Mouse (Mus musculus): ENCODE measurements at regions not wholly inside any gene's neighbourhood (a gene's known extent, or its start where the extent isn't known, plus 50 kb on each side); places are given as distances from the start of the nearest gene placed in this dataset.

- intact Hi-C loops (cut with DNase I): no loop called here
- no peak for TF ChIP-seq CTCF (IDR thresholded peaks at IDR 0.05)
- Histone ChIP-seq H3K4me3 (no peak overlapping the region), H3K27ac (no peak overlapping the region)
- no peak for DNase-seq (ENCODE audit: extremely low spot score in 1 of 2, low spot score in 2 of 2)
These were observed 453.1 kb upstream of the Mki67 start for GRCm38 (mm10) chr7:136169261-136169660.

DNA sequence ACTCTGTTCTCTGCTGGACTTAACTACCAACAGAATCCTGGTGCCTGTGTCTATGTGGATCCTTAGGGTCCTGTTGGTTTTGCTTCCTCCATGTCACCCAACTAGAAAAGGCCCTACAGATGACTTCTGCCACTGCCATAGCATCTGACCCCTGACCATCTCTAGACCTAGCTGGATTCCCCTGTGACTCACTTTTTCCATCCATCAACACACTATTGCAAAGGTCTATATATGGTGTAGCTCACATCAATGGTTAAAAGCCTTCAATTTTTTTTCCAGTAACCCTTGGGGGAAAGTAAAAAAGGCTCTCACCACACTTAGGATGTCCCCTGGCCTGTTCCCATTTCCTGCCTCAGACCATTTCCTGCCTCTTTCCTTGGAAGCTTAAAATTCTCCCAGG is 460.2 kb upstream of the Mki67 start:
- H3K4me3 ChIP-seq: no peak overlapping the region
- no peak overlapping the region for H3K27ac ChIP-seq
- no peak for DNase-seq (ENCODE audit: extremely low spot score in 1 of 2, low spot score in 2 of 2)
- no peak for TF ChIP-seq CTCF (IDR thresholded peaks at IDR 0.05)
- intact Hi-C loops (cut with DNase I): no loop called here

DNA sequence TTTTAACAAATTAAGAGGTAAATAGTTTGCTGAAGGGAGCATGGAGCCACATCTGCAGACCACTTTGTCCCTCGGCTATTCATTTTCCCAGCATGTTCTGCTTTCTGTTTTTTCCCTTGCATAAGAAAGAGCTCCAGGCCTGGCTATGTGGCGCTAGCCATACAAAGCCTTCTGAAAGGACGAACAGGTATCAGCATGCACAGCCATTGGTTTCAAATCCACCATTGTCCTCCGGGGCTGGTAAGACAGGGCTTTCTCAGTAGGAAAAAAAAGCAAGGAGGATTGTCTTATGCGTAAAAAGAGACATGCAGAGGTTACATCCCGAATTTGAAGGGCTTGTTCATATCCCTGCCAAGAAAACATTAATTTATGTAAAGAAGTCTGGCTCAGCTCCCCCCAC is 464.8 kb upstream of the Mki67 start:
- DNase-seq (ENCODE audit: extremely low spot score in 1 of 2, low spot score in 2 of 2): no peak
- no peak for TF ChIP-seq CTCF (IDR thresholded peaks at IDR 0.05)
- Histone ChIP-seq H3K27ac (no peak overlapping the region), H3K4me3 (no peak overlapping the region)
- intact Hi-C loops (cut with DNase I): no loop called here

DNA sequence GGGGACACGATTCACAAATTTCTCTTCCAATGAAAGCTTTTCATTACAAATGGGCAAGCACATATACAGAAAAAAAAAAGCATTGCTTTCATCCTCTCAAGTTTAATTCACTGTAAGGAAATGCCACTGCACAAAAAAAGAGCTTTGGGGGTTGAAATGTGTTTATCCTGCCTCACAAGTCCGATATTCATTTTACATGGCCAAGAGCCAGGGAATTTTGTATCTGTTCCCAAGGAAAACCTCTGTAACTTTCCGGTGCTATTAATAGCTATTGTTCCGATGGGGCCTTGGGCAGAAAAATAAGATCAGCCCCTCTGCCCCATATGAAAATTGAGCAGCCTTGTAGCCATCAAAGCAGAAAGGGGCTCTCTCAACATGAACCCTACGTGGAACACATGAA is 465.9 kb upstream of the Mki67 start:
- intact Hi-C loops (cut with DNase I): no loop called here
- no peak for DNase-seq (ENCODE audit: extremely low spot score in 1 of 2, low spot score in 2 of 2)
- Histone ChIP-seq H3K27ac (no peak overlapping the region), H3K4me3 (no peak overlapping the region)
- no peak for TF ChIP-seq CTCF (IDR thresholded peaks at IDR 0.05)

DNA sequence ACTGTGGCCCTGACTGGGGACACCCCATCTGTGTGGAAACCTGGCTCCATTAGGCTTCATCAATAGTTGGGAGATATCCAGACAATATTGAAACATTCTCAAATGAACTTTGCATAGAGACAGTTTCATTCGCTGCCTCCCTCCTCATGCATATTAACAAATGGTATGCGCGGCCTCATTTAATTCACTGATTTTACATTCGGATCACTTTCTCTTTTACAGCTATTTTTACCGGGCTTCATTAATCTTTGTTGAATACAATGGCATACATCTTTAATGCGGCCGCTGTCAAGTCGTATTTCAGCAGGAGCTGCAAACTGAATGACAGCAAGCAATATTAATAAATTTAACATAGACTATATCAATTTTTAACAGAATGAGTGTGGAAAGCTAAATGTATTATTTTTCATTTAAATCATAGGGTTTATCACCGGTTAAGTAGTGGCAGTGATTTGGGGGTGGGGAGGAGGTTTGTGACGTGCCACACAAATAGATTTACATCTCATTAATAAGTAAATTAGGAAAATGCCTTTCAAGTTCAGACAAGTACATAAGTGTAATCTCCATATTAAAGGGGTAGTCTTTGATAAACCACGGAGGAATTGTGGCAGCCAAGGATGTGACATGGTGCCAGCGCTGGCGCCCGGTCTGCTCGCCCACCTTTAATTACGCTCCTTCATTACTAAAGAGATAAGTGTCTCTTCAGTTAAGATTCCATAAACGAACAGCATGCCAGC is 480.4 kb upstream of the Mki67 start:
- no peak for TF ChIP-seq CTCF (IDR thresholded peaks at IDR 0.05)
- DNase-seq (ENCODE audit: extremely low spot score in 1 of 2, low spot score in 2 of 2): no peak
- H3K27ac ChIP-seq: no peak overlapping the region
- H3K4me3 ChIP-seq: no peak overlapping the region
- intact Hi-C loops (cut with DNase I): no loop called here

- no peak for TF ChIP-seq CTCF (IDR thresholded peaks at IDR 0.05)
- intact Hi-C loops (cut with DNase I): no loop called here
- no peak overlapping the region for H3K4me3 ChIP-seq
- DNase-seq (ENCODE audit: extremely low spot score in 1 of 2, low spot score in 2 of 2): no peak
- no peak overlapping the region for H3K27ac ChIP-seq
These were observed 492.7 kb upstream of the Mki67 start for GRCm38 (mm10) chr7:136208879-136209278.

DNA sequence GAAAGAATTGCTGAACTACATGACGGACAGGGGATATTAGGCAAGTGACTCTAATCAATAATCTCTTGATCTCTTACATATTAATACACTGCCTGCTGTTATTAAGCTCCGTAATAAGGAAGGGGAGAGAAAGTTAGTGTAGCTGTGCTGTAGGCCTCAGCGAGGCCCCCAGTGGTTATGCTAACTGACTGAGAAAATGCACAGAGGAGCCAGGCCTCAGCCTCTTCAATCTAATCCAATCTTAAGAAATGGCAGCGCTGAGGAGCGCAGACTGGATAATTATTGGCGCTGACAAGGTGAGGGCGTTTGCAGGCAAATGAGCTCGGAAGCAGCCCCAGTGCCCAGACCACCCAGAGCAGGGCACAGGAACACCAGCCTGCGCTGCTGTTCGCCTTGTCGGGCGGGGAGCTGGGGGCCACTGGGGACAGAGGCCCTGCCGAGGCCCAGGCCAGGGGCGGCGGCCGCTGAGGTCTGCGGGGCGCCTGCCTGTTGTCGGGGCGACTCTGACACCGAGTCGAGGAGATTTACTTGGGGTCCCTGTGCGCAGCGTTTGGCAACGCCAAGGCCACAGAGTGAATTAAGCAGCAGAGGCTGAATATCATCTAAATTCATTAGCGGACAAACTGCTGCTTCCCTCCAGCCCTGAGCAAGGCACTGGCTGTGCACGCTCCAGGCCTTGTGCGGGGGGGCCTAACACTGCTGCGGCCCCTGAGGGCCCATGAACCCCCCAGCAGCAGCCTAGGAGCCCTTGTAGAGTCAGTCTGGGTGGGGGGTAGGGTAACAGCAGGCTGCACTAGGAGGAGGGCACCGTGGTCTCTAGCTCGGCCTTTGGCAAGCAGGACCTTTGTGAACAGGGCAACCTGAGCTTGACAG is 493.4 kb upstream of the Mki67 start:
- no peak for DNase-seq (ENCODE audit: extremely low spot score in 1 of 2, low spot score in 2 of 2)
- no peak overlapping the region for H3K27ac ChIP-seq
- TF ChIP-seq CTCF (IDR thresholded peaks at IDR 0.05): no peak
- intact Hi-C loops (cut with DNase I): no loop called here
- H3K4me3 ChIP-seq: no peak overlapping the region

- Histone ChIP-seq H3K4me3 (no peak overlapping the region), H3K27ac (no peak overlapping the region)
- TF ChIP-seq CTCF (IDR thresholded peaks at IDR 0.05): no peak
- no peak for DNase-seq (ENCODE audit: extremely low spot score in 1 of 2, low spot score in 2 of 2)
- intact Hi-C loops (cut with DNase I): no loop called here
These were observed 496.3 kb upstream of the Mki67 start for GRCm38 (mm10) chr7:136212492-136212891.

DNA sequence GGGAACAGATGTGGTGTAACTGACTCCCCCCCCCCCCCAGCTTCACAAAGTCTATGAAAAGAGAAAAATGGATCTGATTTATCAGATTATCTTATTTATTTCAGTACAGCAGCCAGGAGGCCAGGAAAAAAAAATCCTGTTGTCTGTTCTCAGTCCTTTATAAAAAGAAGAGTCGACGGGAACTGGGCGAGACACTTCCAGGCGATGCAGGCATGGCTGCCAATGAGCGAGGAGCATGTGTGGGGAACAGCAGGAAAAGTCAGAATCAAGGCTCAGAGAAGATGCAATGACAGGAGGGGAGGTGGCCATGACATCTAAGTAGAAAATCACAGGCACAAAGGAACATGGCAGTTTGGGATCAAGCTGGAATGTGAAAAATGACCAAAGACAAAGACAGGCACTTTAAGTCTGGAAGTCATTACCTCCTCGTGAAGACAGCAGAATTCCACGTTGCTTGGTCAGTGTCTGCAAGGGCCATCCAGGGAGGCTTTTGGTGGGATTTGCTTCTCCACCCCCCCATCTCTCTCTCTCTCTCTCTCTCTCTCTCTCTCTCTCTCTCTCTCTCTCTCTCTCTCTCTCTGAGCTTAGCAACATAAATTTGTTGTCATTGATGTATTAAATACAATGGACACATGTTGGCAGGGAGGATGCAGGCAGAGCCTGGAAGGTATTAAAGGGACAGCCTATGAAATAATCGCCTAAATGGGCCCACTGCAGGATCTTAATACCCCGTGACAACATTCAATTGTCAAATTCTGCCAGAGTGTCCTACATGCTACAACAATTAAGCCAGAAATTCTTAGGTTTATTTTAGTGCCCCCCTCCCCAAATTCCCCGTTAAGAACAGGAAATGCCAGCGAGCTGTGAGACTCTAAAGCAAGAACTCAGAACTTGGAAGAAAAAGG is 497.1 kb upstream of the Mki67 start:
- TF ChIP-seq CTCF (IDR thresholded peaks at IDR 0.05): no peak
- DNase-seq (ENCODE audit: extremely low spot score in 1 of 2, low spot score in 2 of 2): no peak

DNA sequence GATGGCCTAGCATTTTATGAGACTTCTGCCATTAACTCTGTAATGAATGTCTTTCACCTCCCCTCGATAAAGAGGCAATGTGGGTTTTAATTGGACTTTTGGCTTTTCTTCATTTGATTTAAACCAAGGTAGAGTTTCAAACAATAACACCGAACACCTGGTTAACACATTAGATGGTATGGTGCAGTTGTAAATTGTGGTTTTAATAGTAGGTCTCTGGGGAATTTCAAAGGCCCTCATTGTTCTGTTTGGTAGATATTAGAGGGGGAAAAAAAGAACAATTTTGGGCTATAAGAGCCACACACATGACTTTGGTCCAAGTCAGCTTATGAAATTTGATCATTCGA is 497.8 kb upstream of the Mki67 start:
- intact Hi-C loops (cut with DNase I): no loop called here
- H3K4me3 ChIP-seq: no peak overlapping the region
- DNase-seq (ENCODE audit: extremely low spot score in 1 of 2, low spot score in 2 of 2): no peak
- H3K27ac ChIP-seq: no peak overlapping the region
- no peak for TF ChIP-seq CTCF (IDR thresholded peaks at IDR 0.05)

More for the DNA sequence above, 497.1 kb upstream of the Mki67 start:
- Histone ChIP-seq H3K27ac (no peak overlapping the region), H3K4me3 (no peak overlapping the region)
- intact Hi-C loops (cut with DNase I): no loop called here

DNA sequence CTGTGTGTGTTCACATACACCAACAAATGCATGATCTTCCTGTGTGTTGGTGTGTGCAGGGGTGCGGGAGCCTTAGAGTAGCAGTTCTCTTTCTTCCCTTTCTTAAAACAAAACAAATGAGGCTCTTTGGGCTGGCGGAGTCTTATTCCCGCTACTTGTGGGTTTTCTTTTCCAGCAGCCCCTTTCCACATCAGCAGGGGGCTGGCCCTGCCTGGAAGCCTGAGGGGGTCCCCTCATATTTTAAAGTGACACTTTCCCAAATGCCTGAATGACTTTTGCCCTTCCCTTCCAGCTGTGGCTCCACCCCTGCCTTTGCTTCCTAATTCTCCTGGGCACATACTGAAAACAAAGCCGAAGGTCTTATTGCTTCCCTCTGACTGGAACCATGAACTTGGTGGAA is 498.3 kb upstream of the Mki67 start:
- no peak for TF ChIP-seq CTCF (IDR thresholded peaks at IDR 0.05)
- Histone ChIP-seq H3K27ac (no peak overlapping the region), H3K4me3 (no peak overlapping the region)
- no peak for DNase-seq (ENCODE audit: extremely low spot score in 1 of 2, low spot score in 2 of 2)
- intact Hi-C loops (cut with DNase I): no loop called here

GRCm38 (mm10) chr7:136216734-136217133 is 500.6 kb upstream of the Mki67 start:
- intact Hi-C loops (cut with DNase I): no loop called here
- no peak for DNase-seq (ENCODE audit: extremely low spot score in 1 of 2, low spot score in 2 of 2)
- no peak for TF ChIP-seq CTCF (IDR thresholded peaks at IDR 0.05)
- Histone ChIP-seq H3K27ac (no peak overlapping the region), H3K4me3 (no peak overlapping the region)

Data from left cerebral cortex, adult 2 months (tissue).